In genomic region chr4:125210719-125211118, GRCm38 (mm10) we compare ENCODE assay signal across 16 mouse cellular contexts.
A peak's percentile ranks its signal among the peaks of the same experiment; 100 is the strongest.
DNase-seq lines count a peak whose midpoint lies in the region; ATAC-seq lines count a peak whose summit lies in the region.
"Had no signal": no experiment of that assay in that cellular context is flagged by ENCODE, and none has a peak within 500 bp of the region (broad histone marks: within the 10 kb centered on the region; RNA-seq: fewer than 3 reads in every experiment).

No protein-coding gene starts in this region.

- no peak for ATAC-seq in frontal cortex, adult (ENCODE audit: low TSS enrichment)
- ATAC-seq: activated CD4-positive, CD25-positive, alpha-beta regulatory T cell, adult 4 months; forebrain, embryonic 16.5 days; intestine, postnatal 0 days; Patski had no signal

- intact Hi-C loops in heart, postnatal 10 days (cut with DNase I) = no loop called here

- DNase-seq in 3134 (ENCODE audit: extremely low read depth, insufficient read length, low spot score) (peak; percentile 27), 416B (ENCODE audit: low read depth) (peak; percentile 77)
- peak; percentile 91 for DNase-seq in adrenal gland, adult 2 months
- peak; percentile 72 for DNase-seq in adrenal gland, postnatal 25 days
- no peak for DNase-seq in urinary bladder, postnatal 14 days (ENCODE audit: low spot score)
- DNase-seq in heart, postnatal 10 days = no peak
- DNase-seq: cerebellum, adult 11-12 months; cerebellum, adult 9-11 months; cerebellum, postnatal 36 days; gastrocnemius, adult 2 months; gastrocnemius, postnatal 25 days had no signal

Comparison
In these comparisons a context has a peak if more than half of its experiments do, and no peak if none do; other contexts are left out.
1. DNase-seq: peak in 3134 (single experiment), 416B (single experiment), adrenal gland, adult 2 months (single experiment) and adrenal gland, postnatal 25 days (single experiment); none in urinary bladder, postnatal 14 days (single experiment) and heart, postnatal 10 days (0 of 2).